Mouse (Mus musculus) heart, postnatal 10 days (tissue): ENCODE measurements around the gene Dand5. TPM values are rescaled to one million over a fixed set of nuclear protein-coding genes. Genes with fewer than 3 reads are reported as not detected.

Experiments
- DNase-seq, 2 experiments: peaks; one replicate each; pipeline ENCODE4 v3.0.0; 2021
- intact Hi-C: fragments of 180-260 bp; cut with DNase I; formaldehyde crosslinking; loops from one replicate; pipeline ENCODE4 v1.15.1; 2025
- total RNA-seq, 2 experiments: library from RNA; stranded (reverse); gene quantifications; 2 replicates each; pipeline ENCODE4 v1.2.3; 2021

The Dand5 gene
- total RNA-seq, 2 experiments from 2014 or later: 3.1 to 3.8 TPM

- intact Hi-C loops: no loop called here
- DNase-seq: peak; percentile 85 to 86
Observed at GRCm38 (mm10) chr8:84785756-84786677, 36.6 kb downstream of the Dand5 start.

- intact Hi-C loops: no loop called here
- DNase-seq: no peak
Observed at GRCm38 (mm10) chr8:84785506-84785755, 37.2 kb downstream of the Dand5 start.

- intact Hi-C loops: no loop called here
- DNase-seq: peak in 1 of 2 experiments; percentile 37
Observed at GRCm38 (mm10) chr8:84784681-84785505, 37.7 kb downstream of the Dand5 start.

- DNase-seq: peak; percentile 65 to 66
- intact Hi-C loops: no loop called here
Observed at GRCm38 (mm10) chr8:84783919-84784581, 38.6 kb downstream of the Dand5 start.

GRCm38 (mm10) chr8:84783198-84783918, 39.3 kb downstream of the Dand5 start:
- intact Hi-C loops: no loop called here
- DNase-seq: no peak

GRCm38 (mm10) chr8:84782680-84783079, 39.9 kb downstream of the Dand5 start:
- DNase-seq: no peak

GRCm38 (mm10) chr8:84781686-84782505, 40.7 kb downstream of the Dand5 start:
- no peak for DNase-seq
- intact Hi-C loops: no loop called here

More at GRCm38 (mm10) chr8:84782680-84783079, 39.9 kb downstream of the Dand5 start:
- intact Hi-C loops: no loop called here

GRCm38 (mm10) chr8:84780949-84781680, 41.5 kb downstream of the Dand5 start:
- no peak for DNase-seq
- intact Hi-C loops: no loop called here

- intact Hi-C loops: no loop called here
Observed at GRCm38 (mm10) chr8:84780225-84780555, 42.4 kb downstream of the Dand5 start.

GRCm38 (mm10) chr8:84779519-84780224, 43.0 kb downstream of the Dand5 start:
- intact Hi-C loops: no loop called here
- DNase-seq: no peak

More at GRCm38 (mm10) chr8:84780225-84780555, 42.4 kb downstream of the Dand5 start:
- DNase-seq: no peak

- DNase-seq: no peak
- intact Hi-C loops: no loop called here
Observed at GRCm38 (mm10) chr8:84778638-84779380, 43.8 kb downstream of the Dand5 start.

GRCm38 (mm10) chr8:84777899-84778637, 44.6 kb downstream of the Dand5 start:
- intact Hi-C loops: no loop called here
- DNase-seq: no peak

GRCm38 (mm10) chr8:84776569-84776968, 46.1 kb downstream of the Dand5 start:
- intact Hi-C loops: no loop called here
- no peak for DNase-seq

- no peak for DNase-seq
- intact Hi-C loops: loop anchor here (2.0 kb wide), 1 partner anchor 21 kb away; no protein-coding TSS in a partner anchor
Observed at GRCm38 (mm10) chr8:84775621-84776113, 47.0 kb downstream of the Dand5 start.

- intact Hi-C loops: loop anchor here (2.0 kb wide), 1 partner anchor 22 kb away; no protein-coding TSS in a partner anchor
- DNase-seq: peak; percentile 62 to 69
Observed at GRCm38 (mm10) chr8:84775105-84775591, 47.5 kb downstream of the Dand5 start.

GRCm38 (mm10) chr8:84774473-84774911, 48.1 kb downstream of the Dand5 start:
- peak; percentile 74 to 79 for DNase-seq
- intact Hi-C loops: loop anchor here (2.0 kb wide), 1 partner anchor 22 kb away; no protein-coding TSS in a partner anchor
